Mouse (Mus musculus) CH12.LX (cell line): Measurements from ENCODE around the gene Dnajc28.

Experiments used
- CHD1 ChIP-seq: IDR thresholded peaks from 2 replicates; pipeline ENCODE4 v1.6.1; 2012; ENCODE audit warnings: low read depth, low read length, improper control_type of control experiment, inconsistent platforms
- CHD2 ChIP-seq: IDR thresholded peaks from 2 replicates; pipeline ENCODE4 v1.6.1; 2011; ENCODE audit warnings: low read length, improper control_type of control experiment
- CTCF ChIP-seq, 2 experiments: IDR thresholded peaks in 1 of 2; conservative IDR thresholded peaks in 1 of 2; 2 replicates each; pipeline ENCODE4 v1.5.1; 2011 to 2012; ENCODE audit warnings: low read depth in 2 of 2, low read length in 2 of 2, improper control_type of control experiment in 1 of 2, inconsistent platforms in 1 of 2, mild to moderate bottlenecking in 1 of 2, moderate library complexity in 1 of 2
- ELF1 ChIP-seq: IDR thresholded peaks from 2 replicates; pipeline ENCODE4 v1.6.1; 2014; ENCODE audit warnings: low read depth, mild to moderate bottlenecking, inconsistent platforms, low read length, improper control_type of control experiment
- EP300 ChIP-seq: IDR thresholded peaks from 2 replicates; pipeline ENCODE4 v1.6.1; 2011; ENCODE audit warnings: low read length, improper control_type of control experiment
- HCFC1 ChIP-seq: IDR thresholded peaks from 2 replicates; pipeline ENCODE4 v1.6.1; 2012; ENCODE audit warnings: low read depth, mild to moderate bottlenecking, inconsistent platforms, low read length, improper control_type of control experiment
- MAFK ChIP-seq: IDR thresholded peaks from 2 replicates; pipeline ENCODE4 v1.6.1; 2011; ENCODE audit warnings: low read length, improper control_type of control experiment; ENCODE audit not compliant: insufficient replicate concordance
- MXI1 ChIP-seq: IDR thresholded peaks from 2 replicates; pipeline ENCODE4 v1.6.1; 2011; ENCODE audit warnings: mild to moderate bottlenecking, low read depth, low read length, improper control_type of control experiment
- POLR2A ChIP-seq: IDR thresholded peaks from 2 replicates; pipeline ENCODE4 v1.6.1; 2011; ENCODE audit warnings: low read depth, mild to moderate bottlenecking, improper control_type of control experiment, low read length
- SIN3A ChIP-seq: IDR thresholded peaks from 2 replicates; pipeline ENCODE4 v1.6.1; 2012; ENCODE audit warnings: low read length, improper control_type of control experiment, inconsistent platforms
- UBTF ChIP-seq: IDR thresholded peaks from 2 replicates; pipeline ENCODE4 v1.6.1; 2012; ENCODE audit warnings: low read depth, mild to moderate bottlenecking, inconsistent platforms, low read length, improper control_type of control experiment, moderate library complexity
- ZKSCAN1 ChIP-seq: IDR thresholded peaks from 2 replicates; pipeline ENCODE4 v1.6.1; 2012; ENCODE audit warnings: low read depth, inconsistent platforms, low read length, improper control_type of control experiment, borderline replicate concordance
- ZMIZ1 ChIP-seq: IDR thresholded peaks from 2 replicates; pipeline ENCODE4 v1.6.1; 2012; ENCODE audit warnings: low read depth, mild to moderate bottlenecking, inconsistent platforms, low read length, improper control_type of control experiment
- ZNF384 ChIP-seq: IDR thresholded peaks from 2 replicates; pipeline ENCODE4 v1.6.1; 2012; ENCODE audit warnings: low read depth, low read length, improper control_type of control experiment, inconsistent platforms

- TF ChIP-seq CTCF (conservative IDR thresholded peaks at IDR 0.05 in 1 of 2, IDR thresholded peaks at IDR 0.05 in 1 of 2; ENCODE audit: low read depth in 2 of 2, low read length in 2 of 2) = no peak
- TF ChIP-seq SIN3A = no peak
- no peak for TF ChIP-seq CHD2
- no peak for TF ChIP-seq ZKSCAN1
- 0 out of 2 replicates have a peak, but pooled peaks have one; percentile 23 for TF ChIP-seq POLR2A
- no peak for TF ChIP-seq CHD1
- TF ChIP-seq MXI1 = no peak
- TF ChIP-seq ELF1 = no peak
- no peak for TF ChIP-seq MAFK
- no peak for TF ChIP-seq ZNF384
- TF ChIP-seq ZMIZ1 = no peak
- TF ChIP-seq UBTF = no peak
- no peak for TF ChIP-seq EP300
- no peak for TF ChIP-seq HCFC1
These were observed 14.1 kb upstream of the Dnajc28 start for GRCm38 (mm10) chr16:91632940-91633339.
